Mouse (Mus musculus) ES-Bruce4 (cell line): Measurements from ENCODE around the gene Cxcl10.

Experiments
- CTCF ChIP-seq: IDR thresholded peaks from one replicate; pipeline ENCODE4 v1.8.1; 2011; ENCODE audit warnings: low read depth, low read length
- POLR2A ChIP-seq: IDR thresholded peaks from one replicate; pipeline ENCODE4 v1.8.1; 2011; ENCODE audit warnings: low read length; ENCODE audit not compliant: insufficient read depth

DNA sequence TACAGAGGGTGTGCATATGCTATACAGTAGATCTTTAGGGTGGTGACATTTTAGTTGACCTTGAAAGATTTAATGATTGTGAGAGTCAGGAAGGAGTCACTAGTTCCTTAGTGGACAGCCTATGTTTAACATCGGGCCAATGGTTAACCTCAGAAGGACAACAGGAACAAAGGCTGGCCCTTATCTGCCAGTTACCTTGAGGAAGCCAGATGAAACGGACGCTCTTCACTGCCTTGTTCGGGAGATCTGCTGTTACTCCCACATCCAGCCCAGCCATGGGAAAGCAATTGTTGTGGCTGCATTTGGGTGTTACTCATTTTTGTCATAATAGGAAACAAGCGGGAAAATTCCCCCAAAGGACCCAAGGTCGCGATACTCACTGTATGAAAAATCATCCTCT is 34.9 kb downstream of the Cxcl10 start:
- TF ChIP-seq CTCF (no peak), POLR2A (no peak)
